In genomic region chr17:5070399-5070798, GRCm38 (mm10) we compare ENCODE assay signal across 18 mouse cellular contexts.
A peak's percentile ranks its signal among the peaks of the same experiment; 100 is the strongest.
DNase-seq lines count a peak whose midpoint lies in the region; ATAC-seq and TF ChIP-seq lines count a peak whose summit lies in the region.
"Had no signal": no experiment of that assay in that cellular context is flagged by ENCODE, and none has a peak within 500 bp of the region (broad histone marks: within the 10 kb centered on the region; RNA-seq: fewer than 3 reads in every experiment).

No protein-coding gene starts in this region.

- intact Hi-C loops in gastrocnemius, postnatal 36 days (cut with DNase I), result no loop called here

- TF ChIP-seq CTCF in brain, embryonic 14.5 days (IDR thresholded peaks at IDR 0.05; ENCODE audit: borderline replicate concordance, extremely low read depth, insufficient read depth, insufficient read length), result no peak

- TF ChIP-seq POLR2A in brain, embryonic 14.5 days (IDR thresholded peaks at IDR 0.05; ENCODE audit: borderline replicate concordance, extremely low read depth, insufficient read depth, insufficient read length, poor library complexity, severe bottlenecking), result no peak

- 25% methylated on average over 3 of the region's 3 CpGs for WGBS in liver, embryonic 12.5 days (ENCODE audit: insufficient replicate concordance)
- WGBS in liver, embryonic 16.5 days (ENCODE audit: insufficient replicate concordance), result 33% methylated on average over 3 of the region's 3 CpGs

- H3K4me3 ChIP-seq in liver, embryonic 12.5 days, result no peak overlapping the region
- H3K4me3 ChIP-seq in liver, embryonic 16.5 days (ENCODE audit: low read depth, low read length), result no peak overlapping the region
- H3K4me3 ChIP-seq: embryonic facial prominence, embryonic 12.5 days; forebrain, embryonic 13.5 days; heart, embryonic 12.5 days; hindbrain, embryonic 15.5 days had no signal

- H3K9me3 ChIP-seq in liver, embryonic 12.5 days (replicated peaks), result no peaks in the 10 kb centered on the region
- H3K9me3 ChIP-seq in liver, embryonic 16.5 days (replicated peaks; ENCODE audit: control insufficient read depth, low read length), result no peaks in the 10 kb centered on the region
- H3K9me3 ChIP-seq: embryonic facial prominence, embryonic 12.5 days; forebrain, embryonic 13.5 days; heart, embryonic 12.5 days; hindbrain, embryonic 15.5 days had no signal

- H3K27ac ChIP-seq in liver, embryonic 12.5 days, result peak overlapping the region; percentile 64
- H3K27ac ChIP-seq in liver, embryonic 16.5 days (ENCODE audit: low read length), result no peak overlapping the region
- H3K27ac ChIP-seq: embryonic facial prominence, embryonic 12.5 days; forebrain, embryonic 13.5 days; hindbrain, embryonic 15.5 days had no signal

- DNase-seq in liver, result no peak
- peak; percentile 8 for DNase-seq in brain, embryonic 14.5 days (ENCODE audit: low read depth)
- peak; percentile 39 for DNase-seq in c-Kit-positive CD71-positive TER-119-positive erythroid progenitor cells, embryonic 14.5 days (ENCODE audit: low spot score)
- DNase-seq in gastrocnemius, postnatal 25 days, result no peak
- DNase-seq in cerebellum, postnatal 14 days, result no peak
- no peak for DNase-seq in gastrocnemius, postnatal 36 days
- DNase-seq: adrenal gland, adult 8-10 months; adrenal gland, postnatal 36 days; cerebellum, adult 18-20 months; cerebellum, adult 9-11 months; embryo, embryonic 11 days; forebrain, postnatal 0 days had no signal

- peak overlapping the region; percentile 19; the same call in 1 of the 2 replicates for H3K4me2 ChIP-seq in liver, embryonic 12.5 days
- H3K4me2 ChIP-seq in liver, embryonic 16.5 days (ENCODE audit: low read depth, low read length), result peak overlapping the region; percentile 8; the same call in 1 of the 2 replicates
- H3K4me2 ChIP-seq: embryonic facial prominence, embryonic 12.5 days; forebrain, embryonic 13.5 days; hindbrain, embryonic 15.5 days had no signal

- ATAC-seq in liver, embryonic 12.5 days, result peak; percentile 78
- ATAC-seq in liver, embryonic 16.5 days (ENCODE audit: low read depth), result peak; percentile 69
- ATAC-seq: forebrain, embryonic 13.5 days; forebrain, postnatal 0 days had no signal

- peak overlapping the region; percentile 37; the same call in 1 of the 2 replicates for H3K9ac ChIP-seq in liver, embryonic 12.5 days
- no peak overlapping the region for H3K9ac ChIP-seq in liver, embryonic 16.5 days (ENCODE audit: low read depth, low read length)
- H3K9ac ChIP-seq: forebrain, embryonic 13.5 days; forebrain, postnatal 0 days; heart, embryonic 12.5 days; hindbrain, embryonic 15.5 days had no signal

- peaks cover 8% of the 10 kb centered on the region; the same call in 1 of the 2 replicates for H3K36me3 ChIP-seq in liver, embryonic 12.5 days
- no peaks in the 10 kb centered on the region for H3K36me3 ChIP-seq in liver, embryonic 16.5 days (ENCODE audit: control insufficient read depth, insufficient read depth)
- H3K36me3 ChIP-seq: hindbrain, embryonic 15.5 days had no signal

- peaks cover 64% of the 10 kb centered on the region for H3K4me1 ChIP-seq in liver, embryonic 12.5 days
- peaks cover 16% of the 10 kb centered on the region for H3K4me1 ChIP-seq in liver, embryonic 16.5 days (ENCODE audit: control insufficient read depth, low read depth, low read length)

- H3K27me3 ChIP-seq in liver, embryonic 12.5 days (replicated peaks), result no peaks in the 10 kb centered on the region
- H3K27me3 ChIP-seq in liver, embryonic 16.5 days (ENCODE audit: control insufficient read depth, insufficient read depth, low read depth, low read length), result no peaks in the 10 kb centered on the region
- H3K27me3 ChIP-seq: embryonic facial prominence, embryonic 12.5 days; forebrain, embryonic 13.5 days; heart, embryonic 12.5 days; hindbrain, embryonic 15.5 days had no signal

Comparison
In these comparisons a context has a peak if more than half of its experiments do, and no peak if none do; other contexts are left out.
1. DNase-seq: peak in brain, embryonic 14.5 days (single experiment) and c-Kit-positive CD71-positive TER-119-positive erythroid progenitor cells, embryonic 14.5 days (single experiment); none in liver (single experiment), gastrocnemius, postnatal 25 days (single experiment), cerebellum, postnatal 14 days (0 of 2) and gastrocnemius, postnatal 36 days (0 of 2).